Comparison of ENCODE assay signal across 9 mouse cellular contexts in genomic region chr7:99889175-99889880, GRCm38 (mm10). TPM values are rescaled to one million over a fixed set of nuclear protein-coding genes. Genes with fewer than 3 reads are reported as not detected.
A peak's percentile ranks its signal among the peaks of the same experiment; 100 is the strongest.
DNase-seq lines count a peak whose midpoint lies in the region; ATAC-seq lines count a peak whose summit lies in the region.
"Had no signal": no experiment of that assay in that cellular context is flagged by ENCODE, and none has a peak within 500 bp of the region (broad histone marks: within the 10 kb centered on the region; RNA-seq: fewer than 3 reads in every experiment).

No protein-coding gene starts in this region.

- DNase-seq in cerebellum, adult 9-10 months = peak; percentile 11
- DNase-seq in cerebellum, adult 8-10 months = no peak
- DNase-seq in 416B (ENCODE audit: low read depth) = peak; percentile 77
- DNase-seq in embryonic facial prominence, embryonic 11.5 days (ENCODE audit: low spot score) = peak; percentile 27
- no peak for DNase-seq in heart, postnatal 25 days (ENCODE audit: low spot score)
- no peak for DNase-seq in right cerebral cortex, postnatal 4 days

- H3K4me3 ChIP-seq in embryonic facial prominence, embryonic 11.5 days (ENCODE audit: low read depth, low read length) = no peak overlapping the region
- H3K4me3 ChIP-seq: embryonic facial prominence, embryonic 12.5 days had no signal

- no peak for ATAC-seq in embryonic facial prominence, embryonic 11.5 days (replicated peaks; ENCODE audit: insufficient number of reproducible peaks, low FRiP score, low TSS enrichment, low read depth)
- peak; percentile 84 for ATAC-seq in megakaryocyte-erythroid progenitor cell, adult 5-6 weeks (replicated peaks; ENCODE audit: low FRiP score, low TSS enrichment, poor library complexity, severe bottlenecking)
- no peak for ATAC-seq in monocyte, adult 5-6 weeks (replicated peaks; ENCODE audit: insufficient number of reproducible peaks, low FRiP score, low TSS enrichment, poor library complexity, severe bottlenecking)

- intact Hi-C loops in heart, postnatal 25 days (cut with DNase I) = no loop called here

- no peaks in the 10 kb centered on the region for H3K36me3 ChIP-seq in embryonic facial prominence, embryonic 11.5 days (replicated peaks; ENCODE audit: control insufficient read depth, insufficient read depth, low read depth, low read length)
- H3K36me3 ChIP-seq: embryonic facial prominence, embryonic 12.5 days had no signal

- H3K9me3 ChIP-seq in embryonic facial prominence, embryonic 11.5 days (replicated peaks; ENCODE audit: control insufficient read depth, low read length) = no peaks in the 10 kb centered on the region
- H3K9me3 ChIP-seq: embryonic facial prominence, embryonic 12.5 days had no signal

- no peaks in the 10 kb centered on the region for H3K27me3 ChIP-seq in embryonic facial prominence, embryonic 11.5 days (ENCODE audit: control insufficient read depth, insufficient read depth, low read length)
- H3K27me3 ChIP-seq: embryonic facial prominence, embryonic 12.5 days had no signal

- no peak overlapping the region for H3K9ac ChIP-seq in embryonic facial prominence, embryonic 11.5 days (replicated peaks; ENCODE audit: low read length)
- H3K9ac ChIP-seq: embryonic facial prominence, embryonic 12.5 days had no signal

- 43% methylated on average over 10 of the region's 10 CpGs for WGBS in embryonic facial prominence, embryonic 11.5 days

- H3K27ac ChIP-seq in embryonic facial prominence, embryonic 11.5 days (replicated peaks; ENCODE audit: low read depth, low read length) = no peak overlapping the region
- H3K27ac ChIP-seq: embryonic facial prominence, embryonic 12.5 days had no signal

- H3K4me2 ChIP-seq in embryonic facial prominence, embryonic 11.5 days (ENCODE audit: low read depth, low read length) = no peak overlapping the region
- H3K4me2 ChIP-seq: embryonic facial prominence, embryonic 12.5 days had no signal

- H3K4me1 ChIP-seq in embryonic facial prominence, embryonic 11.5 days (ENCODE audit: control insufficient read depth, insufficient read depth, low read length) = no peaks in the 10 kb centered on the region
- H3K4me1 ChIP-seq: embryonic facial prominence, embryonic 12.5 days had no signal

RNA-seq across cellular contexts. Expression of gene Spcs2, which starts 26.1 kb away (rescaled TPM):
- 350 and 360 TPM in 2 replicates for polyA plus RNA-seq in embryonic facial prominence, embryonic 11.5 days (2014; fragmentation: Nextera tagmentation; extraction: Ambion mirVana)
- 93.4 and 132 TPM in 2 replicates for total RNA-seq in megakaryocyte-erythroid progenitor cell, adult 5-6 weeks (2014; fragmentation: Nextera tagmentation)
- total RNA-seq in megakaryocyte-erythroid progenitor cell, adult 5-6 weeks (2017) = 136 and 153 TPM in 2 replicates
- total RNA-seq in monocyte, adult 5-6 weeks (2017) = 121 to 148 TPM (median 139 TPM) in 3 replicates
- 10 to 100 TPM; 46.3 to 47.2 TPM for total RNA-seq in heart, postnatal 25 days (2021)

RNA-seq across cellular contexts. Expression of gene Xrra1, which starts 30.4 kb away (rescaled TPM):
- 0.20 and 0.52 TPM in 2 replicates for polyA plus RNA-seq in embryonic facial prominence, embryonic 11.5 days (2014; fragmentation: Nextera tagmentation; extraction: Ambion mirVana)
- total RNA-seq in megakaryocyte-erythroid progenitor cell, adult 5-6 weeks (2014; fragmentation: Nextera tagmentation) = 0.07 TPM in 1 of 2 replicates, not detected in the other
- total RNA-seq in megakaryocyte-erythroid progenitor cell, adult 5-6 weeks (2017) = not detected in 2 replicates
- 0.21 to 0.86 TPM in 2 of 3 replicates, not detected in the other for total RNA-seq in monocyte, adult 5-6 weeks (2017)
- not detected for total RNA-seq in heart, postnatal 25 days (2021)

Comparison
In these comparisons a context has a peak if more than half of its experiments do, and no peak if none do; other contexts are left out.
1. DNase-seq: peak in cerebellum, adult 9-10 months (single experiment), 416B (single experiment) and embryonic facial prominence, embryonic 11.5 days (single experiment); none in cerebellum, adult 8-10 months (single experiment), heart, postnatal 25 days (single experiment) and right cerebral cortex, postnatal 4 days (single experiment).